In the genomic region with DNA sequence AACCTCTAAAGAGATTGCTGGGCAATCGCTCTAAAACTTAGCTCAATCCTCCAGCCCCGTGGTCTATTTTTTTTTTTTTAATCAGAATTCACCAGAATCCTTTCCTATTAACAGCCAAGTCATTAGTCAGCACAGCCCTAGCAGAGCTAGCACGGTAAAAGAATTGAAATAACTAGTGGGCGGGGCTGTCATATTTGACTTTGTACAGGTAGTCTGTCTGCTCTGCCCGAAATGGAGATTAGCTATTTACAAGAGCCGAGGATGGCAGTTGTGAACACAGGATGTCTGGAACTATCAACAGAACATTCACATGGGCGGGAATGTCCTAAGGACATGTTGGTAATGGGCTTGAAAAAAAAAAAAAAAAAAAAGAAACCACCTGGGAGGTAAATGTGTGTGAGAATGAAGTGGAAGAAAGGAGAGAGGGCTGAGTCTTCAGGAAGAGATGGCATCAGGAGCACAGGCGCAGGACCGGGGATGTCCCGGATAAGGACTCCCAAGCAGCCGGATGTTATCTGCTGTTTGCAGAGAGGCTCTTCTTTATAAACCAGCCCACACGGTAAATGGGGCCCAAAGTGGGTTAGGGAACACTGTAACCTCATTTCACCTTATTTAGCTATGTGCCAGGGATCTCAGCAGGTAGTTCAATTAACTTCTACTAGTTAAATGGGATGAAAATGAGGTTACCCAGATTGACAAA, we compare ENCODE assay signal across 13 mouse cellular contexts.
DNase-seq lines count a peak whose midpoint lies in the region; ATAC-seq lines count a peak whose summit lies in the region.
"Had no signal": no experiment of that assay in that cellular context is flagged by ENCODE, and none has a peak within 500 bp of the region (broad histone marks: within the 10 kb centered on the region; RNA-seq: fewer than 3 reads in every experiment).

No protein-coding gene starts in this region.

- H3K36me3 ChIP-seq in heart, embryonic 13.5 days, result no peaks in the 10 kb centered on the region
- H3K36me3 ChIP-seq in embryonic facial prominence, embryonic 14.5 days (ENCODE audit: control insufficient read depth, insufficient read depth, low read length), result no peaks in the 10 kb centered on the region

- peak overlapping the region; percentile 54 for H3K4me2 ChIP-seq in heart, embryonic 13.5 days
- peak overlapping the region; percentile 45 for H3K4me2 ChIP-seq in embryonic facial prominence, embryonic 14.5 days (ENCODE audit: low read depth, low read length)

- H3K27ac ChIP-seq in heart, embryonic 13.5 days (replicated peaks), result no peak overlapping the region
- no peak overlapping the region for H3K27ac ChIP-seq in embryonic facial prominence, embryonic 14.5 days (replicated peaks; ENCODE audit: low read depth, low read length)

- H3K4me1 ChIP-seq in heart, embryonic 13.5 days, result peaks cover 10% of the 10 kb centered on the region
- H3K4me1 ChIP-seq in embryonic facial prominence, embryonic 14.5 days (ENCODE audit: control insufficient read depth, insufficient read depth, low read length), result peaks cover 6% of the 10 kb centered on the region; the same call in 1 of the 2 replicates

- 33% methylated on average over 12 of the region's 12 CpGs for WGBS in heart, embryonic 13.5 days
- WGBS in embryonic facial prominence, embryonic 14.5 days, result 48% methylated on average over 12 of the region's 12 CpGs

- no peak for DNase-seq in heart, postnatal 25 days (ENCODE audit: low spot score)
- peak; percentile 27 for DNase-seq in ES-CJ7 (ENCODE audit: low read depth, low spot score)
- DNase-seq in embryonic facial prominence, embryonic 14.5 days (ENCODE audit: low spot score), result peak; percentile 21
- DNase-seq in liver, result peak; percentile 21
- DNase-seq in cerebellum, postnatal 25 days, result no peak
- no peak for DNase-seq in thymus, postnatal 4 days
- DNase-seq: adrenal gland, postnatal 25 days; cerebellum, postnatal 36 days; lung, adult 18-20 months; thymus, adult 18-20 months had no signal

- H3K9me3 ChIP-seq in heart, embryonic 13.5 days, result no peaks in the 10 kb centered on the region
- no peaks in the 10 kb centered on the region for H3K9me3 ChIP-seq in embryonic facial prominence, embryonic 14.5 days (ENCODE audit: control insufficient read depth, low read length)

- H3K9ac ChIP-seq in heart, embryonic 13.5 days, result no peak overlapping the region
- peak overlapping the region; percentile 30; the same call in 1 of the 2 replicates for H3K9ac ChIP-seq in embryonic facial prominence, embryonic 14.5 days (ENCODE audit: low read depth, low read length)

- no peaks in the 10 kb centered on the region for H3K27me3 ChIP-seq in heart, embryonic 13.5 days (replicated peaks)
- H3K27me3 ChIP-seq in embryonic facial prominence, embryonic 14.5 days (replicated peaks; ENCODE audit: control insufficient read depth, insufficient read depth, low read length), result no peaks in the 10 kb centered on the region

- ATAC-seq in heart, embryonic 13.5 days (ENCODE audit: extremely low read depth, insufficient number of reproducible peaks, low FRiP score, low TSS enrichment), result no peak
- ATAC-seq in embryonic facial prominence, embryonic 14.5 days (ENCODE audit: low read depth), result no peak
- no peak for ATAC-seq in erythroid progenitor cell, adult 5-6 weeks (replicated peaks; ENCODE audit: low FRiP score, poor library complexity, severe bottlenecking)
- ATAC-seq: forebrain, embryonic 16.5 days had no signal

- no peak overlapping the region for H3K4me3 ChIP-seq in heart, embryonic 13.5 days
- no peak overlapping the region for H3K4me3 ChIP-seq in embryonic facial prominence, embryonic 14.5 days (ENCODE audit: low read depth, low read length)

- intact Hi-C loops in heart, postnatal 25 days (cut with DNase I), result no loop called here

Comparison
In these comparisons a context has a peak if more than half of its experiments do, and no peak if none do; other contexts are left out.
1. DNase-seq: peak in ES-CJ7 (single experiment), embryonic facial prominence, embryonic 14.5 days (single experiment) and liver (single experiment); none in heart, postnatal 25 days (single experiment), cerebellum, postnatal 25 days (0 of 2) and thymus, postnatal 4 days (single experiment).